Mouse (Mus musculus) gastrocnemius, postnatal 36 days (tissue): ENCODE data around the gene Afmid. TPM values are rescaled to one million over a fixed set of nuclear protein-coding genes. Genes with fewer than 3 reads are reported as not detected.
A peak's percentile ranks its signal among the peaks of the same experiment; 100 is the strongest.
"Not testable (repeated sequence)": the region's sequence is repeated elsewhere in the genome, so short reads cannot be mapped to it uniquely, and the experiment has no call there.

Source experiments
- DNase-seq, 2 experiments: peaks; one replicate each; pipeline ENCODE4 v3.0.0; 2022
- intact Hi-C: fragments of 180-260 bp; cut with DNase I; formaldehyde crosslinking; loops from one replicate; pipeline ENCODE4 v1.15.1; 2025
- long read RNA-seq, 2 experiments: library from polyadenylated mRNA; stranded (forward); transcript quantifications; one replicate each; pipeline ENCODE4 v2.0.0; 2021
- total RNA-seq, 2 experiments: library from RNA; stranded (reverse); gene quantifications; 2 replicates each; pipeline ENCODE4 v1.2.3; 2021

Afmid gene
- 1 to 10 TPM; 2.7 to 3.0 TPM for total RNA-seq
- long read RNA-seq, experiment 1, partial matches to known transcripts = 0 of 2 reads
- long read RNA-seq, experiment 1, other reads (novel, unspliced or antisense) = 2 of 2 reads
- long read RNA-seq, experiment 2, partial matches to known transcripts = 0 of 4 reads
- long read RNA-seq, experiment 2, other reads (novel, unspliced or antisense) = 3 of 4 reads

GRCm38 (mm10) chr11:117825333-117826101 lies at the start of gene Afmid, which contains the start of gene Tk1:
Gene Afmid (plus strand): TSS chr11:117825924.
Gene Tk1 (minus strand): TSS chr11:117826092.
- DNase-seq = peak; percentile 53 to 57
- intact Hi-C loops = loop anchor here (1.0 to 5.0 kb wide), 4 partner anchors 35 to 593 kb away; no protein-coding TSS in a partner anchor

GRCm38 (mm10) chr11:117776085-117776792 lies 49.5 kb upstream of the Afmid start:
- DNase-seq = no peak
- intact Hi-C loops = no loop called here

GRCm38 (mm10) chr11:117777111-117777510 lies 48.6 kb upstream of the Afmid start:
- DNase-seq = no peak
- intact Hi-C loops = no loop called here

GRCm38 (mm10) chr11:117778031-117778430 lies 47.7 kb upstream of the Afmid start:
- intact Hi-C loops = no loop called here
- no peak for DNase-seq

DNA sequence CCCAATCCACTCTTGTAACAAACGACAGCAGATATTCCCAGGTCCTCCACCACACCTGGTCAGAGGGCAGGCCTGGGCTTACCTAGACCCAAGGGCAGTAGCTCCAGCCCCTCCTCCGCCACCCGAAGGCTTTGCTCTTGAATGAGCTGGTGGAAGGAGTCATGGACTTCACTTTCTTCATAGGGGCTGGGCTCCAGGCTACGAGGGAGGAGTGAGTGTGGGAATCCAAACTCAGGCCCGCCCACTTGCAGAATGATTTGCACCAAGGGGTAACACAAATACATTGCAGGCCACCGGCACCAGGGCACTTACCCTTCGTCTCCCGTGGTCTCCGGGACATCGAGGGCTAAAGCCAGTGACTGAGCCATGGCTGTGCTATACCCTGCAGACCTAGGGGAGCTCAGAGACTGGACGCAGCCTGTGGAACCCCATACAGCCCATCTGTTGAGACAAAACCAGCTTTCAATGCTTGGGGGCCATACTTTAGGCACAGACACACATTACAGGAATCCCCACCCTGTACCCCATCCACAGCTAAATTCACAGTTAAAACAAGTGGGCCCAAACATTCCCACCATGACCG lies 46.8 kb upstream of the Afmid start:
- DNase-seq = no peak

DNA sequence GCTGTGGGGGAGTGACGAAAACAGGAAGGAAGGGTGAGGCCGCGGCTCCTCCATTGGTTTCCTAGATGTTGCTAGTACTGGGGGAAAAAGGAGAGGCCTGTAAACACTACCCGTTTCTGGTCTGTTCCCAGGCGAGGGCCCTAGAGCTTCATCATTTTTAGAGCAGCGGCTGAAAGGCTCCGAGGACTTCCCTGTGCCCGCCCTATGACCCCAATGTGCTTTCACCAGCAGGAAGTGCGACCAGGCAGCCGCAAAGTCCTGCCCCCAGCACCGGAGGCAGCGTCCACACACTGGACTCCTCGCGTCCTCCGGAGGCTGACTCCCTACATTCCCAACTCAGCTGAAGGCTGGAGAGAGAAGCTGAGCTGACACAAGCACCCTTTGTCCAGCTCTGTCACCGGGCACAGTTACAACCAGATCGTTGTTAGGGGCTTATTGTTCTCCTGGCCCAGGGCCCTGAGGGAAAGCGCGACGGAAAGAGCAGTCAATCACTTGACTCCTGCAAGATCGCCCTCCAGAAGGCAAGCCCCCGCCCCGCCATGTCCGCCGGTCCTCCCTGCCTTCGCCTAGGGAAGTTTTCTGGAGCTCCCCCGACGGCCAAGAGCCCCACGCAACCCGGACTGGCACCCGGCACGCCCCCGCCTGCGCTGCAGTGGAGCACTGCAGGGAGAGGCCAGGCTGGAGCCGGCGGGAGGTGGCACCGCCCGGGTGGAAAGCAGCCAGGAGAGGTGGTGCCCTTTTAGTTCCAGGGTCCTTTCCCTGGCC lies 46.1 kb upstream of the Afmid start:
- intact Hi-C loops = no loop called here
- DNase-seq = peak in 1 of 2 experiments; percentile 51

More for the DNA sequence above, 46.8 kb upstream of the Afmid start:
- intact Hi-C loops = no loop called here

DNA sequence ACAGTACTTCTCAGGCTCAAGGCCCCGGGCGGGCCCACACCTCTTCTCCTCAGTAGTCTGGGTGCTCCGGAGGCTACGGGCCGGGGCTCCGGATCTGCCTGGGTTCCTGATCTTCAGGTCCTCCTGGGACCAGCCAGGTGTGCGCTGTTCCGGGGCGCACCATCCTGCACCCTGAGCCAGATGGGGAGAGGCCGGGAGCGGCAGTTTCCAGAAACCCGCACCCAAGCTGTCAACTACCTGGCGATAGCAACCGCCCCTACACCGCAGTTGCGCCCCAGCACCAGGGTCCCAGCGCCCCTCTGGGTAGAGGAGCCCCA lies 45.6 kb upstream of the Afmid start:
- intact Hi-C loops = no loop called here
- no peak for DNase-seq

GRCm38 (mm10) chr11:117780582-117781111 lies 45.1 kb upstream of the Afmid start:
- intact Hi-C loops = no loop called here
- DNase-seq = peak; percentile 69 to 79

DNA sequence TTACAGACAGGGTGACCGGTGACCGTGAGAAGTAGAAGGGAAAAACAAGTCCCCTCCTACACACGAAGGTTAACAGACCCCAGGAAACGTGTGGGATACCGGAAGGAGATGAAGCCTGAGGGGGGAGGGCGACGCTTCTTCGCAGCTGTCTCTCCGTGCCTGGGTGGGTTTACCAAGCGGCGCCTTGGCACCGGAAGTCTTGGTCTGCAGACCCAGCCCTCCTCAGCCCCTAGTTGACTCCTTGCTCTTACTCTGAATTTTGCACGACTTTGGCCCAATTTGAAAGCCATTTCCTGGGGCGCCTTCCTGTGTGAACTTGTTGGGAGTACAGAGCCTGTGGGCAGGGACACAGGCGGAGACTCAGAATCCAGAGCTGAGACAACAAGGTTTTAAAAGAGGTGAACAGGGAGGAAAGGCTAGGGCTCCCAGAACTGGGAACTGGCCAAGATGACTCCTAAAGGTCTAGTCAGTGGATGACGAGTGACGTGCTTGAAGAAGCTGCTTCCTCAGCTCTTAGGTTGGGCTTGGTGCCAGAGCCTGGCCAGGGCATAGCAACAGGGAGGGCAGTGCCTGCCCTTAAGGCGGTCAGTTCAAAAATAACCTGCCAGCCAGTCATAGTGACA lies 44.4 kb upstream of the Afmid start:
- peak; percentile 43 to 58 for DNase-seq
- intact Hi-C loops = no loop called here

GRCm38 (mm10) chr11:117781993-117782704 lies 43.6 kb upstream of the Afmid start, which contains the start of the genes Tmc8 and Tmc6:
Gene Tmc8 (plus strand): TSS chr11:117782076.
Gene Tmc6 (minus strand): TSS chr11:117782198.
- no peak for DNase-seq
- intact Hi-C loops = no loop called here

DNA sequence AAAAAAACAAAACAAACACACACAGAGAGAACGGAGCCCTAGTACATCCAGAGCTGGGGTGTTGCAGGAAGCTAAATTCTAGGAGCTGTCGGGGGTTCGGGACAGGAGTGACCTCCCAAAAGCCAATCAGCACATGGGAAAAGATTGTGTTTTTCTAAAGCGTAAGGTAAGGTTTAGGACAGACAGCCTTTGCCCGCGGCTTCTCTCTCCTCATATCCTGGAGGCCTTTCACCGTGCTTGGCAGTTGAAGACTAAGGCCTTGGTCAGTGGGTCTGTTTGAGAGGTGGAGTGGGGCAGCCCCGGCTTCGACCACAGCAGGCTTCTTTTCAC lies 43.1 kb upstream of the Afmid start:
- DNase-seq = no peak
- intact Hi-C loops = no loop called here

DNA sequence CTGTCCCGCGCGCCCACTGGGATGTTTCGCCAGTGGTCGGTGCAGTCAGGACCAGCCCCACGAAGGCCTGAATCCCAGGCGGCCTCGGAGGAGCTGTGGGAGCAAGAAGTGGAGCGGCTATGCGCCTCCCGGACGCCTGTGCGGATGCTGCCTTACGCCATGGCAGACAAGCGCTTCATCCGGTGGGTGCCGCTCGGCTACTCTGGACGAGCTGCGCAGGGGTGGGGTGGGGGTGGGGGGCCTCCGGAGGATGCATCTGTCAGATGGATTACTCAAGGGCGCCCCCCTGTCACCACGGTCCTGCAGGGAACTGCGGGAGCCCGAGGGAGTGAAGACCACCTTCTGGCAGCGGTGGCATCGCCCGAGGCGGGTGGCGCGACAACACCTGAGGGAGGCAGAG lies 42.6 kb upstream of the Afmid start:
- DNase-seq = peak in 1 of 2 experiments; percentile 50
- intact Hi-C loops = no loop called here

GRCm38 (mm10) chr11:117783683-117784309 lies 41.9 kb upstream of the Afmid start:
- intact Hi-C loops = no loop called here
- DNase-seq = no peak

GRCm38 (mm10) chr11:117786294-117786693 lies 39.4 kb upstream of the Afmid start:
- no peak for DNase-seq
- intact Hi-C loops = loop anchor here (2.0 kb wide), 1 partner anchor 401 kb away; no protein-coding TSS in a partner anchor

GRCm38 (mm10) chr11:117788481-117788880 lies 37.2 kb upstream of the Afmid start:
- DNase-seq = not testable (repeated sequence)
- intact Hi-C loops = loop anchor here (2.0 kb wide), 1 partner anchor 80 kb away; no protein-coding TSS in a partner anchor

GRCm38 (mm10) chr11:117790286-117790685 lies 35.4 kb upstream of the Afmid start:
- peak; percentile 71 to 72 for DNase-seq

DNA sequence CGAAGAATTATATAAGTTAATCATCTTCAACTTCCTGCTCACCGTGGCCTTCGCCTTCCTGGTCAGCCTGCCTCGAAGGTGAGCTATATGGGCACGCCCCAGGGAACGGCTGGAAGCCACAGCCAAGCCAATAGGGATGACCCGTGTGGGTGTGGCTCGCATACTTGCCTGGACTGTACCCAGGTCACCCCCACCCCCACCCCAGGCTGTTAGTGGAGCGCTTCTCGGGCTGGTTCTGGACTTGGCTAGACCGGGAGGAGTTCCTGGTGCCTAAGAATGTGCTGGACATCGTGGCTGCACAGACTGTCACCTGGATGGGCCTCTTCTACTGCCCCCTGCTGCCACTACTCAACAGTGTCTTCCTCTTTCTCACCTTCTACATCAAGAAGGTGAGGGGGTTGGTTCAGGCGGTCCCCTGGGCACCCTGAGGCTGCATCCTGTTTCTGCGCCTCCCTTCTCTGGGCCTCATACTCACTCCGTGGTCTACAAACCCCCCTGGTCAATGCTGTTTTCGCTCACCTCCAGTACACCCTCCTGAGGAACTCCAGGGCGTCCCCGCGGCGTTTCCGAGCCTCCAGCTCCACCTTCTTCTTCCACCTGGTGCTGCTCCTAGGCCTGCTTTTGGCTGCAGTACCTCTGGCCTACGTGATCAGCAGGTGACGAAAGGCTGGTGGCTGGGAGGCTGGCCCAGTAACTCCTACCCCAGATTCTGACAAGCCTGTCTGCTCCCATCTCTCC lies 34.9 kb upstream of the Afmid start:
- intact Hi-C loops = loop anchor here (1.0 kb wide), 1 partner anchor 34 kb away; the partner anchor contains the start of gene Afmid
- DNase-seq = no peak

More at GRCm38 (mm10) chr11:117790286-117790685, 35.4 kb upstream of the Afmid start:
- intact Hi-C loops = loop anchor here (1.0 kb wide), 1 partner anchor 35 kb away; the partner anchor contains the start of gene Afmid

DNA sequence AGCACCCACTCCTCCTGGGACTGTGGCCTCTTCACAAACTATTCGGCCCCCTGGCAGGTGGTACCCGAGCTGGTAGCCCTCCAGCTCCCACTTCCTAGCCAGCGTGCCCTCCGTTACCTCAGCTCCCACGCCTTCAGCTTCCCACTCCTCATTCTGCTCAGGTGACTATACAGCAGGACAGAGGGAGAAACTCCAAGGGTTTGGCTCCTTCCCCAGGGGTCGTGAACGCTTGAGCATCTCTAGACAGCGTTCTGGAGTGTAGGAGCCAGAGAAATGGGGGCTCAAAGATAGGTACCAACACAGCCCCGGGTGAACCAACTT lies 34.3 kb upstream of the Afmid start:
- intact Hi-C loops = no loop called here

More for the DNA sequence above, 34.3 kb upstream of the Afmid start:
- no peak for DNase-seq
